In genomic region chr1:150978651-150979050, GRCm38 (mm10) we compare ENCODE assay signal across 34 mouse cellular contexts.
"Had no signal": no experiment of that assay in that cellular context is flagged by ENCODE, and none has a peak within 500 bp of the region (broad histone marks: within the 10 kb centered on the region; RNA-seq: fewer than 3 reads in every experiment).

No protein-coding gene starts in this region.

- H3K4me3 ChIP-seq: heart, embryonic 10.5 days; heart, embryonic 13.5 days; heart, embryonic 15.5 days; hindbrain, embryonic 10.5 days; hindbrain, embryonic 12.5 days; hindbrain, embryonic 13.5 days; hindbrain, embryonic 15.5 days; intestine, embryonic 15.5 days; kidney, embryonic 15.5 days; layer of hippocampus, adult 2 months had no signal

- H3K9me3 ChIP-seq: heart, embryonic 10.5 days; heart, embryonic 13.5 days; heart, embryonic 15.5 days; hindbrain, embryonic 10.5 days; hindbrain, embryonic 12.5 days; hindbrain, embryonic 13.5 days; hindbrain, embryonic 15.5 days; intestine, embryonic 15.5 days; kidney, embryonic 15.5 days had no signal

- H3K27me3 ChIP-seq: heart, embryonic 13.5 days; heart, embryonic 15.5 days; hindbrain, embryonic 12.5 days; hindbrain, embryonic 13.5 days; hindbrain, embryonic 15.5 days; intestine, embryonic 15.5 days; kidney, embryonic 15.5 days had no signal

- H3K4me2 ChIP-seq: heart, embryonic 11.5 days; heart, embryonic 13.5 days; heart, embryonic 15.5 days; hindbrain, embryonic 12.5 days; hindbrain, embryonic 13.5 days; hindbrain, embryonic 14.5 days; hindbrain, embryonic 15.5 days; intestine, embryonic 15.5 days; kidney, embryonic 15.5 days had no signal

- H3K36me3 ChIP-seq: heart, embryonic 10.5 days; heart, embryonic 13.5 days; heart, embryonic 15.5 days; hindbrain, embryonic 10.5 days; hindbrain, embryonic 12.5 days; hindbrain, embryonic 13.5 days; hindbrain, embryonic 15.5 days; intestine, embryonic 15.5 days had no signal

- DNase-seq: heart, postnatal 10 days; heart, postnatal 14 days; heart, postnatal 36 days; heart, postnatal 4 days; kidney, adult 11 months; kidney, adult 18-20 months; kidney, adult 2 months; kidney, adult 8-10 months; kidney, adult 9 months; kidney, postnatal 10 days; kidney, postnatal 14 days; kidney, postnatal 25 days; kidney, postnatal 36 days; kidney, postnatal 4 days; layer of hippocampus, adult 9-11 months; layer of hippocampus, postnatal 36 days had no signal

- H3K4me1 ChIP-seq: intestine, embryonic 15.5 days had no signal

- H3K9ac ChIP-seq: heart, embryonic 13.5 days; heart, embryonic 15.5 days; hindbrain, embryonic 12.5 days; hindbrain, embryonic 13.5 days; hindbrain, embryonic 14.5 days; hindbrain, embryonic 15.5 days; intestine, embryonic 15.5 days; kidney, embryonic 15.5 days had no signal

- H3K27ac ChIP-seq: heart, embryonic 10.5 days; heart, embryonic 13.5 days; heart, embryonic 15.5 days; hindbrain, embryonic 10.5 days; hindbrain, embryonic 12.5 days; hindbrain, embryonic 13.5 days; hindbrain, embryonic 14.5 days; hindbrain, embryonic 15.5 days; hindbrain, postnatal 0 days; intestine, embryonic 15.5 days; kidney, embryonic 15.5 days; kidney, postnatal 0 days; layer of hippocampus, adult 2 months had no signal

- ATAC-seq: hindbrain, embryonic 16.5 days; hindbrain, postnatal 0 days; inflammation-experienced regulatory T-cells, adult 6 months; intestine, embryonic 15.5 days; intestine, embryonic 16.5 days; intestine, postnatal 0 days had no signal
